Mouse (Mus musculus): Measurements from ENCODE around the gene Nol6. TPM values are rescaled to one million over a fixed set of nuclear protein-coding genes. Genes with fewer than 3 reads are reported as not detected.

The Nol6 gene
- polyA plus RNA-seq, 1 experiment from 2014 or later = 31.0 TPM

DNA sequence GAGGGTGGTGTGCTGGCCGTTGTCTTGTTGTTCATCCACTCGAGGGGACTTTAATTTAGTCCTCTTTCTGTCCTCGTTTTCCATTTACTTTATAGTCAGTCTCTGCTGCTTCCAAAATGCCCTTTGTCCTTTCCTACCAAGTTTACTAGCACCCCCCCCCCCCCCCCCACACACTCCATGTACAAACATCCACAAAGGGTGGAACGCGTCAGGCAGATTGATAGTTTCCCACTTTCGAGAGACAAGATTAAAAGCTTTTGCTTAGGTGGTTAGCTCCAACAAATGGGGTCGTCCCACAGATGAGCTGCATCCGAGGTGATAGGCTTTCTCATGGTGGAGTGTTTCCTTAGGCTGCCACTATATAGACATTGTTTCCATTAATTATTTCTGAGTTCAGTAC is 12.6 kb upstream of the Nol6 start:
- WGBS = under 1% methylated on average over 8 of the region's 8 CpGs
- H3K27ac ChIP-seq = peak overlapping the region; percentile 100
- peak overlapping the region; percentile 99 for H3K9ac ChIP-seq
- H3K27me3 ChIP-seq = no peaks in the 10 kb centered on the region
- ATAC-seq (ENCODE audit: low FRiP score) = no peak
- peaks cover 27% of the 10 kb centered on the region for H3K4me1 ChIP-seq (replicated peaks)
- peak overlapping the region; percentile 79 for H3K4me2 ChIP-seq
- peaks cover 19% of the 10 kb centered on the region for H3K36me3 ChIP-seq
- no peaks in the 10 kb centered on the region for H3K9me3 ChIP-seq
- peak overlapping the region; percentile 96 for H3K4me3 ChIP-seq

DNA sequence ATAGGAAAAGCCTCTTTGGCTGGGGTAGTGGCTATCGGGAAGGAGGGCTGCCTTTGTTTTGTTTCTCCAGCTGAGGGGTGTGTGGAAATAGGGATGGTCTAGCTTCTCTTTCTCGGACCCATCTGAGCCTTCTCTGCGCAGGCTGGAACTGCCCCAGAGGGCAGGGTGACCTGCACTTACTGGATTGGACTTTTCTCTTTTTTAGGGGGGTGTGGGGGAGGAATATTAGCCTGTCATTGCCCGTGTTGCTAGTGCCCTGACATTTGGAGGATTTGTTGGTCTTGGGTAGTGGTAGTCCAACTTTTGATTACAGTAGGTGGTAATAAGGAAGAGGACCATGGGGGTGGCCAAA is 12.2 kb upstream of the Nol6 start:
- H3K4me1 ChIP-seq (replicated peaks) = peaks cover 27% of the 10 kb centered on the region
- peak overlapping the region; percentile 100 for H3K27ac ChIP-seq
- H3K9ac ChIP-seq = peak overlapping the region; percentile 99
- 0% methylated on average over 4 of the region's 4 CpGs for WGBS
- H3K4me3 ChIP-seq = peak overlapping the region; percentile 96
- H3K4me2 ChIP-seq = peak overlapping the region; percentile 79
- no peaks in the 10 kb centered on the region for H3K9me3 ChIP-seq
- H3K27me3 ChIP-seq = no peaks in the 10 kb centered on the region
- H3K36me3 ChIP-seq = peaks cover 18% of the 10 kb centered on the region
- peak; percentile 23 for ATAC-seq (ENCODE audit: low FRiP score)

DNA sequence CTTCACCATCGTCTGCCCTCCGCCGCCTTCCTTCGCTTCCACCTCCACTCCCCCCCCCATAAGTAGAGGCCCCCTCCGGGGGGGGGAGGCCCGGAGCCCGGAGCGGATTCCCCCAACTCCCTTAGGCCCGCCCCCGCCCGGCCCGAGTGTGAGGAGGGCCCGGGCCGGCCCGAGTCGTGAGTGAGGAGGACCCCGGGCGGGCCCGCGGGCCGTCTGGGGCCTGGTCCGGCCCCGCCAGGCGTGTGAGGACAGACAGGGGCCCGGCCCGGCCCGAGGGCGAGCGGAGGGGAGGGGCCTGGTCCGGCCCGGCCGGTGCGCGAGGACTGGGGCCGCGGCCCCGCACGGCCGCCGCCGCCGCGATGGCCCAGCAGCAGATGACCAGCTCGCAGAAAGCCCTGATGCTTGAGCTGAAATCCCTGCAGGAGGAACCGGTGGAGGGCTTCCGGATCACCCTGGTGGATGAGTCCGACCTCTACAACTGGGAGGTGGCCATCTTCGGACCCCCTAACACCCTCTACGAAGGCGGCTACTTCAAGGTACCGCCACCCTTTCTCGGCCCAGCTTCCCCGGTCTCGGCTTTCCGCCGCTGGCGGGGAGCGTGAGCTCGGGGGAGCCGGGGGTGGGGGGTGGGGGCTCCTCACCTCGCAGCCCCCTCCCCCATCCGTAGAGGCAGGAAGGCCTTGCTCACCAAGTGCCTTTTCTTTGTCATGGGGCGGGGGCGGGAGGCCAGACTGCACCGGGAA is 11.6 kb upstream of the Nol6 start, which contains the start of gene Ube2r2:
Ube2r2 (plus strand) TSS at position 33 of the 743 bp plus-strand sequence.
- H3K4me1 ChIP-seq (replicated peaks) = peaks cover 27% of the 10 kb centered on the region
- peak within 1 kb of the TSS; percentile 99 for H3K9ac ChIP-seq
- ATAC-seq (ENCODE audit: low FRiP score) = peak; percentile 79
- peak within 1 kb of the TSS; percentile 96 for H3K4me3 ChIP-seq
- WGBS = under 1% methylated on average over 49 of the region's 65 CpGs
- no peaks in the 10 kb centered on the region for H3K27me3 ChIP-seq
- H3K9me3 ChIP-seq = no peaks in the 10 kb centered on the region
- H3K4me2 ChIP-seq = peak within 1 kb of the TSS; percentile 79
- peaks cover 13% of the 10 kb centered on the region; the same call in 1 of the 2 replicates for H3K36me3 ChIP-seq
- H3K27ac ChIP-seq = peak within 1 kb of the TSS; percentile 100

DNA sequence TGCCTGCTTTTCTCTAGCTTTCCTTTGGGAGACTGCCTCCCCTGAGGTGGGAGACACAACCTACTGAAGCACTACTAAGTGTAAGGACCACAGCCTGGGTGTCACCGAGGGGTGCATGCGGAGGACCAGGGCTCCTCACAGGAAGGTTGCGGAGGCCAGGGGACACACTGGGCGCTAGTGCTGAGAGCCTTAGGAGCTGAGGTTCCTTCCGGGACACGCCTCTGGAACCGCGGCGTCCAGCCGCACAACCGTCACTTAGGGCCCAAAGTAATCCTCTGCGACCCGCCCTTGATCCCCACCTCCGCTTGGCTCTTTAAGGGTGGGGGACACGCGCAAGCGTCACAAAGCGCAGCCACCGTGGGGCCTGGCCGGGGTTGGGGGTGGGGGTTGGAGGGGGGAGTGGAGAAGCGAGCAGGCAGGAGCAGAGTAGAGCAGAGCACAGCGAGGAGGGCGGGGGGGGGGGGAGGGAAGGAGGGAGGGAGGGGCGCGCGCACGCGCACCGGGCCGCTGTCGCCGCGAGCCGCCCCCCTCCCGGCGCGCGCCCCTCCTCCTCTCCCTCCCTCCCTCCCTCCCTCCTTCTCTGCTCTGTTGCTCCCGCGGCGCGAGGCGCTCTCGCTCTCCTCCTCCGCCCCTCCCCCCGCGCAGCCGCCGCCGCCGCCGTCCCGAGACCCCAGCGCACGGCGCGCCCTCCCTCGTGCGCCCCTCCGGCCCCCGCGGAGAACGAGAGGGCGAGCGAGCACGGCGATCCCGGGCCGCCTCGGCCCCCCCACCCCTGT is 10.9 kb upstream of the Nol6 start:
- WGBS = 0% methylated on average over 24 of the region's 70 CpGs

DNA sequence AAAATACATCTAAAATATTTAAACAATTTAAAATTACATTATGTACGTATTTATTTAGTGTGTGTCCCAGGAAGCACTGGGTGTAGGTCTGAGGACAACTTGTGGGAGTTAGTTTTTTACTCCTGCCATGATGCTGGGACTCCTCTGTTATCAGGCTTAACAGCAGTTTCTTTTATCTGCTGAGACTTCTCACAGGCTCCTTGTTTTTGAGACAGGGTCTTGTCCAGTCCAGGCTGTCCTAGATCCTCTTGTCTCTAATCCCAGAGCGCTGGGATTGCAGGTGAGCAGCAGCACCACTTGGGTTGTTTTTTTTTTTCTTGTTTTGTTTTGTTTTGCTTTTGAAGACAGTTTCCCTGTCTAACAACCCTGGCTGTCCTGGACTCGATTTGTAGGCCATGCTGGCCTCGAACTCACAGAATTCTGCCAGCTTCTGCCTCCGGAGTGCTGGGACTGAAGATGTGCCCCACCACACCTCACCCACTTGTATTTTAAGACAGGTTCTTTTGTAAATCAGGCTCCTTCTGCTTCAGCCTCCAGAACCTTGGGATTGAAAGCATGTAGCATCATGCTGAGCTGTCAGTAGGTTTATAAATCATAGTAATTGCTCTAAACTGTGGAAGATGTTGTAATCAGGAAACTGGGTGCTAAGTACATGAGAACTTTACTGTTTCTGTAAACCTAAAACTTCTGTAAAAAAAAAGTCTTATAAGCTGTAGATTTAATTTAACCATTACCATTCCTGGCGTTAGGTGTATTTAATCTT is 9.5 kb upstream of the Nol6 start:
- no peak overlapping the region for H3K4me3 ChIP-seq
- H3K4me1 ChIP-seq (replicated peaks) = peaks cover 20% of the 10 kb centered on the region
- H3K36me3 ChIP-seq = peaks cover 3% of the 10 kb centered on the region; the same call in 1 of the 2 replicates
- H3K9ac ChIP-seq = no peak overlapping the region
- no peaks in the 10 kb centered on the region for H3K9me3 ChIP-seq
- no peak overlapping the region for H3K4me2 ChIP-seq
- ATAC-seq (ENCODE audit: low FRiP score) = no peak
- no peak overlapping the region for H3K27ac ChIP-seq
- H3K27me3 ChIP-seq = no peaks in the 10 kb centered on the region
- WGBS = 83% methylated on average over 6 of the region's 6 CpGs

More for the DNA sequence above, 10.9 kb upstream of the Nol6 start:
- Histone ChIP-seq H3K4me1 (replicated peaks) (peaks cover 27% of the 10 kb centered on the region), H3K4me3 (peak overlapping the region; percentile 96), H3K4me2 (peak overlapping the region; percentile 79), H3K36me3 (peaks cover 7% of the 10 kb centered on the region; the same call in 1 of the 2 replicates), H3K9ac (peak overlapping the region; percentile 99), H3K27me3 (no peaks in the 10 kb centered on the region), H3K27ac (peak overlapping the region; percentile 100), H3K9me3 (no peaks in the 10 kb centered on the region)
- peak; percentile 96 for ATAC-seq (ENCODE audit: low FRiP score)

DNA sequence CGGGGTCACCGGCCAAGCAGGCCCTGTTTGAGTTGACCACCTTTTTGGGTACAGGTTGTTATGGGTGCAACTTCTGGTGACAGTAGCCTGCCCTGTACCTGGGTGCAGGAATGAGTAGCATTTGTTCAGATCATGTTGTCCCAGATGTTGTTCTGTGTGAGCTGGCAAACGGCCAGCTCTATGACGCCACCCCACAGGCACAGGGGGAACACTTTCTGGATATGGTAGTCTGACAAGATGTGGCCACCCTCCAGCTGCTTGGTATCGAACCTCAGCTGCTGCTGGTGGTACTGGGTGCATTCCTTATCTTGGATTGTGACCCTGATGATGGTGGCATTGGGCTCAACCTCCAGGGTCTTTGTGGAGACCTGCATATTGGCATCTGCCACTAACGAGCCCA is 8.2 kb upstream of the Nol6 start:
- H3K27me3 ChIP-seq = peaks cover 2% of the 10 kb centered on the region; the same call in 1 of the 2 replicates

DNA sequence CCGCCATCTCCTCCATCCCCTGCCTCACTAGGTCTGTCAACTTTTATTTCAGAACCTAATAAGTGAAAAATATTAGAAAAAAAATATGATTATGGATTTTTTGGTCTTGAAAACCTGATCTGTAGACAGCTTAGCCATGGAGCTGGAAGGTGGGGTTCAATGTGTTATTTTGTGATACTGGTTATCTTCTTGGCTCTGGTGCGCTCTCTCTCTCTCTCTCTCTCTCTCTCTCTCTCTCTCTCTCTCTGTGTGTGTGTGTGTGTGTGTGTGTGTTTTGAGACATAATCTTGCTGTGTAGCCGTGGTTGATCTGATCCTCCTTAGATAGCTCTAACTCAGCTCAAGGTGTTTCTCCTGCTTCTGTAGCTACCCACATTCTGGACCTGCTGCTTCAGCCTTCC is 5.6 kb upstream of the Nol6 start:
- ATAC-seq (ENCODE audit: low FRiP score) = no peak
- Histone ChIP-seq H3K36me3 (no peaks in the 10 kb centered on the region), H3K4me2 (no peak overlapping the region), H3K9ac (no peak overlapping the region), H3K27ac (no peak overlapping the region), H3K4me1 (replicated peaks) (peaks cover 6% of the 10 kb centered on the region), H3K4me3 (no peak overlapping the region), H3K9me3 (no peaks in the 10 kb centered on the region), H3K27me3 (peaks cover 2% of the 10 kb centered on the region; the same call in 1 of the 2 replicates)
- 87% methylated on average over 3 of the region's 3 CpGs for WGBS

More for the DNA sequence above, 8.2 kb upstream of the Nol6 start:
- no peaks in the 10 kb centered on the region for H3K9me3 ChIP-seq
- no peak overlapping the region for H3K27ac ChIP-seq
- H3K4me3 ChIP-seq = no peak overlapping the region
- no peak for ATAC-seq (ENCODE audit: low FRiP score)
- H3K36me3 ChIP-seq = no peaks in the 10 kb centered on the region
- no peak overlapping the region for H3K9ac ChIP-seq
- 80% methylated on average over 6 of the region's 6 CpGs for WGBS
- no peak overlapping the region for H3K4me2 ChIP-seq
- peaks cover 11% of the 10 kb centered on the region for H3K4me1 ChIP-seq (replicated peaks)

DNA sequence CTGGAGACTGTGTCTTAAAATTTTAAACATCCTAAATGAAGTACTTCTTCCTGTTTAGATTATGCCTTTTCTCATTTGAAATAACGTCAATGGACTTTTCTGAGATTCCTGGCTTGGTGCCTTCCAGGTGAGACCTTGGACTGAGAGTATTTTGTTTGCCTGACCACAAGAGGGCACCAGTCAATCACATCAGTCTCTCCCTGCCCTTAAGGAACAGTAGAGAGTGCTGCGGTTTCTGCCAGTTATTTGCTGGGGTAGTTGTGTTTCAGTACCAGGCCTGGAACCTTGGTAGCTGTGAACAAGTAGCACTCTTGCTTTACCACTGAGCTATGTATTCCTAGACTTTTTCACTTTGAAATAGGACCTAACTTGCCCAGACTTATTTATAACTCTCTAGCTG is 5.2 kb upstream of the Nol6 start:
- no peak for ATAC-seq (ENCODE audit: low FRiP score)
- Histone ChIP-seq H3K9ac (no peak overlapping the region), H3K9me3 (no peaks in the 10 kb centered on the region), H3K27me3 (peaks cover 2% of the 10 kb centered on the region; the same call in 1 of the 2 replicates), H3K4me2 (no peak overlapping the region), H3K4me1 (replicated peaks) (peaks cover 2% of the 10 kb centered on the region), H3K36me3 (no peaks in the 10 kb centered on the region), H3K27ac (no peak overlapping the region), H3K4me3 (no peak overlapping the region)
- whole genome bisulfite sequencing = 4% methylated on average over 2 of the region's 2 CpGs

DNA sequence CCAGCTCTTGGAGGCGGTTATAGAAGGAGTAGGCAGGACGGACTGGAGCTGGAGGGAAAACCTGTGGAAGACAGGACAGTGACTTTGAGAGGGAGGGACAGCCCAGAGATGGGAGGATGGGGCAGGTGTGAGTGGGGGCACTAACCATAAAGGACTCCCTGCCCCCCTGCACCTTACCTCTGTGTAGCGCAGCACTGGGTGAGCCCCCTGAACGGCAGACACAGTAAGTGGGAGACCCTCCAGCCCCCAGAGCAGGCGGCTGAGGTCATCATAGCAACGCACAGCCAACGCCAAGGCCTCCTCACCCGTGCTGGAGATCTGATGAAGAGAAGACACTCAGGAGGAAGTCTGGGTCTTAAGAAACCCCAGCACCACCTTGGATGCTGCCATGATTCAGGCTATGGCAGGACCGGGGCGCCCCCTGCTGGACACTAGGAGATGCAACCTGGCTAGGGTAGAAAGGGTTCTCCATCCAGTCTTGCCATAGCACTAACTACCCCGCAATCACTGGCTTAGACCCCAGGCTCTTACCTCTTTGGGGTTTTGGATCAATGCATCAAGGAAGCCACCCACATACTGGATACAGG is 5.5 kb downstream of the Nol6 start:
- Histone ChIP-seq H3K27ac (no peak overlapping the region), H3K36me3 (peaks cover 89% of the 10 kb centered on the region), H3K4me2 (no peak overlapping the region), H3K4me3 (no peak overlapping the region), H3K9me3 (no peaks in the 10 kb centered on the region), H3K27me3 (no peaks in the 10 kb centered on the region), H3K4me1 (replicated peaks) (peaks cover 11% of the 10 kb centered on the region), H3K9ac (no peak overlapping the region)
- no peak for ATAC-seq (ENCODE audit: low FRiP score)
- 76% methylated on average over 11 of the region's 11 CpGs for WGBS

DNA sequence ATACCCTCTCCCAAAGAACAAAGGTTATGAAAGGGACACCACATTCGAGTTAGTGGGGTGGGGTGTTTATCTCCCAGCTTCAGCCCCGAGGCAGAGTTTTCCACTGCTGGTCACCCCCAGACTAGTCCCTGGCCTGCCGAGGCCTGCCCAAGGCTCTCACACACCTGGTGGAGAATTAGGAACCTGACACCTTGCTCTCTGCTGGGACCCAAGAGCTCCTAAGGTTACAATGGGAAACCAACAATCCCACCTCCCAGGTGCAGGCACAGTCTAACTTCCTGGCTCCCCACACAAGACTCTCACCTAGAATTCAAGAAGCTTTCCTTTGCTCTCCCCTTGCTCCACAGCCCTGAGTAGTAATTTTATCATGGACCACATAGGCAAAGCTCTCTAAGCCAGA is 7.4 kb downstream of the Nol6 start:
- 92% methylated on average over 3 of the region's 3 CpGs for WGBS
- no peaks in the 10 kb centered on the region for H3K9me3 ChIP-seq
- H3K27me3 ChIP-seq = no peaks in the 10 kb centered on the region
- no peak for ATAC-seq (ENCODE audit: low FRiP score)
- no peak overlapping the region for H3K4me2 ChIP-seq
- no peak overlapping the region for H3K4me3 ChIP-seq
- peaks cover 85% of the 10 kb centered on the region for H3K36me3 ChIP-seq
- H3K9ac ChIP-seq = no peak overlapping the region
- H3K27ac ChIP-seq = no peak overlapping the region
- no peaks in the 10 kb centered on the region for H3K4me1 ChIP-seq (replicated peaks)

DNA sequence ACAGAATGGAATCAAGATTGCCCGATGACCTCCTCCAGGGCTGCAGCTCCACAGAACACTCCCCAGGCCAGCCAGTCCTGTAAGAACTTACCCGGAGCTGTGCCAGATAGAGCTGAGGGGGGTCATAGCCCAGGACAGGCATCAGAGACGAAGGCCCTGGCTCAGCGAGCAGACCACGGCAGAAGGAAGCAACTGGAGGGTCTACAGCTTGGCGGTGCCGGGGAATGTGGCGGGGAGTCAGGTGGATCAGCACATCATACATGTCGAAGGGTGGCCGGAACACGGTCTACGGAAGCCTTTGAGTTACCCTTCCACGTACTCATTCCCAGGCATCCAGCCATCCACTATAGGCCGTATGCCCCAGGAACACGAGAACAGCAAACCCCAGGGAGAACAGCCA is 8.5 kb downstream of the Nol6 start:
- ATAC-seq (ENCODE audit: low FRiP score) = no peak
- Histone ChIP-seq H3K4me2 (no peak overlapping the region), H3K27me3 (no peaks in the 10 kb centered on the region), H3K4me1 (replicated peaks) (no peaks in the 10 kb centered on the region), H3K4me3 (no peak overlapping the region), H3K9ac (no peak overlapping the region), H3K36me3 (peaks cover 74% of the 10 kb centered on the region), H3K9me3 (no peaks in the 10 kb centered on the region), H3K27ac (no peak overlapping the region)
- 96% methylated on average over 15 of the region's 15 CpGs for WGBS

DNA sequence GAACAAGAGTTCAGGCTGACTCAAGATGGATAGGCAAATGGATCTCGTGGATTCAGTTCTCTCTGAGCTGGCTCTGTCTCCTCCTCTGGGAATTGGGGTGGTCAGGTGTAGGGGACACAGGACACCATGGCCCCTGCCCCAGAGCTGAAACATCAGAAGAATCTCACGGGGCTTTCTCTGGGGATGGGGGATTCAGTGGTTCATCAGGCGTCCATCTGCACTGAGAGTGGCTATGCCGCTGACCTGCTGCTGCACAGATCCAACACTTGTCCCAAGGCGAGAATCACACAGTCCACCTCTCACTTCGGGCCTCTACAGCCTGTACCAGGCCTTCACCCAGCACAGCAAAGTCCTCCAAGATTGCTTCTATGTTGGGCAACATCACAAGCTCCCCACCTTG is 9.2 kb downstream of the Nol6 start:
- peaks cover 67% of the 10 kb centered on the region for H3K36me3 ChIP-seq

More for the DNA sequence above, 9.2 kb downstream of the Nol6 start:
- Histone ChIP-seq H3K27me3 (no peaks in the 10 kb centered on the region), H3K9ac (no peak overlapping the region), H3K27ac (no peak overlapping the region), H3K9me3 (no peaks in the 10 kb centered on the region), H3K4me1 (replicated peaks) (no peaks in the 10 kb centered on the region), H3K4me3 (no peak overlapping the region), H3K4me2 (no peak overlapping the region)
- WGBS = 88% methylated on average over 6 of the region's 6 CpGs
- ATAC-seq (ENCODE audit: low FRiP score) = no peak

Data from hindbrain, embryonic 13.5 days (tissue).